Mouse (Mus musculus) myocyte (in vitro differentiated cells): ENCODE results near the gene Srsf6.

Experiments used
- E2F4 ChIP-seq: IDR thresholded peaks from one replicate; pipeline ENCODE4 v1.6.1; 2011; ENCODE audit warnings: mild to moderate bottlenecking, control low read depth, moderate library complexity; ENCODE audit not compliant: insufficient read depth
- MYOD1 ChIP-seq, 3 experiments: IDR thresholded peaks; one replicate each; pipeline ENCODE4 v1.6.1; 2011; ENCODE audit warnings: control low read depth in 2 of 3, low read depth in 2 of 3, mild to moderate bottlenecking in 2 of 3, moderate library complexity in 1 of 3; ENCODE audit not compliant: insufficient read length in 2 of 3, control insufficient read depth in 1 of 3
- POLR2A ChIP-seq: IDR thresholded peaks from one replicate; pipeline ENCODE4 v1.6.1; 2011; ENCODE audit warnings: low read depth, mild to moderate bottlenecking, control low read depth, moderate library complexity; ENCODE audit not compliant: insufficient read length
- SRF ChIP-seq: IDR thresholded peaks from one replicate; pipeline ENCODE4 v1.6.1; 2011; ENCODE audit warnings: low read depth; ENCODE audit not compliant: control insufficient read depth, insufficient read length
- USF1 ChIP-seq: IDR thresholded peaks from one replicate; pipeline ENCODE4 v1.6.1; 2011; ENCODE audit warnings: low read depth, mild to moderate bottlenecking, control low read depth, moderate library complexity

- no peak for TF ChIP-seq POLR2A
- TF ChIP-seq USF1, result no peak
- no peak for TF ChIP-seq E2F4
- no peak for TF ChIP-seq SRF
- TF ChIP-seq MYOD1 (IDR thresholded peaks at IDR 0.05; ENCODE audit: control insufficient read depth in 1 of 3, insufficient read length in 2 of 3, low read depth in 2 of 3), result no peak
These were observed 3.1 kb downstream of the Srsf6 start for GRCm38 (mm10) chr2:162934421-162934820.
